Mouse (Mus musculus) kidney, postnatal 14 days (tissue): ENCODE measurements at regions not wholly inside any gene's neighbourhood (a gene's known extent, or its start where the extent isn't known, plus 50 kb on each side); places are given as distances from the start of the nearest gene placed in this dataset.

ENCODE experiments used
- DNase-seq: peaks from one replicate; pipeline ENCODE4 v3.0.0; 2022; ENCODE audit warnings: mixed read lengths

DNA sequence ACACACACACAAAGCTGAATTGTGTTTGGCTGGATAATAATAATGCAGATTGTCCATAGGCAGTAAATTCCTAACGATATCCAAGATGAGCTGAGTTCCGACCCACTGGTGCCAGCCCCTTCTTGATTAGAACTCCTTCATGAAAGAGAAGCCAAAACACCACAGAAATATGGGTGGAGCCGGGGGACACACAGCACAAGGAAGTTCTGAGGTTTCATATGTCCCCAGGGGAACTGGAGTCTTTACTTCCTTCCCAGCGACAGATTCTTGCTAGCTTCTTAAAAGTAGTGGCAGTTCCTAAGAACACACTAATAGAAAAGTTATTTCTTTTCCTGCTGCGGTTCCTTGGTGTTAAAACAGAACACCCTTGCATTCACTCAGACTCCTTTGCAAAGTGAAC is 51.4 kb upstream of the Nabp1 start:
- peak; percentile 26 for DNase-seq

DNA sequence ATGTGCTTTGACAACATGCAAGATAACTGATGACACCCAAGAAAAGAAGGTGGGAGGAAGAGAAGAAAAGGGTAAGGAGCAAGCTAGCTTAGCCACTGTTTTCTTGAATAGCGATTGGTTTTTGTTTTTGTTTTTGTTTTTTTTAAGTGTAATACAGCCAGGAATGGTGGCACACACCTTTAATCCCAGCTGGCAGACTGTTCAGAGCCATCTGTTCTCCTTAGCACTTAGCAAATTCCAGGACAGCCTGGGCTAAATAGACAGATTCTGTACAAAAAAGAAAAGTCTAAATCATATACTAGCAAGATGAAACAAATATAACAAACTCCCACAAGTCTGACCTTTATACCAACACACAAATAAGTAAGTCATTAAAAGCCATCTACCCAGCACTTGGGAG is 50.4 kb upstream of the Nabp1 start:
- DNase-seq = no peak
